Mouse (Mus musculus) thymus, postnatal 25 days (tissue): ENCODE measurements around the gene Kcnh7.

Source experiments
- DNase-seq: peaks from one replicate; pipeline ENCODE4 v3.0.0; 2022

Gene Kcnh7

GRCm38 (mm10) chr2:62644891-62645290 lies 539.2 kb downstream of the Kcnh7 start:
- DNase-seq = no peak
